In the genomic region with DNA sequence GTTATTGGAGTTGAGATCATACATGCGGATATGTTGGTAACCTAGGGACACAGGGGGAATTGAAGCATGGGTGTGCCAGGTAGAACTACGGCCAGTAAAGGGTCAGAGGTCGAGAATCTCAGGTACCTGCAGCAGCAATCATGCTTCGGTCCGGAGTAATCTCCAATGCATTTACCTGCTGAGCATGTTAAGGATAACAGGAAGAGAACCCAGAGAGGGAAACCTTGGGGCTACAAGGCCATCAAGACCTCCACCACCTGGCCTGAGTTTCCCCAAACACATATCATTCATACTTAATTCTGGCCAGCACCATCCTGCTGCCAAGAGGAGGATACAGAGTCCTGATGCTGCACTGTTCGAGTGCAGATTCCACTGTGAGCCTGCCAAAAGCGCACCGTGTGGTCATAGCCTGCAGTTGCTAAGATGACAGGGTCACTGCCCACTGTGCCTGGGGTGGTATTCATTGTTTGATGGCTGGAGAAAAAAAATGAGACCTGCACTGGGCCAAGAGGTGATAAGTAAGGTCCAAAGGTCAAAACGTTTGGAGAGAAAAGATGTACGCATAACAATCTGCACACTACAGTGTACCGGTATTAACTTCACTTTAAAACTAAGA, we compare ENCODE assay signal across 8 mouse cellular contexts. TPM values are rescaled to one million over a fixed set of nuclear protein-coding genes. Genes with fewer than 3 reads are reported as not detected.
A peak's percentile ranks its signal among the peaks of the same experiment; 100 is the strongest.
DNase-seq lines count a peak whose midpoint lies in the region; ATAC-seq and TF ChIP-seq lines count a peak whose summit lies in the region.

No protein-coding gene starts in this region.

- H3K27ac ChIP-seq in spleen, adult 2 months (ENCODE audit: insufficient read depth, low read length), result no peak overlapping the region
- H3K27ac ChIP-seq in embryonic facial prominence, embryonic 11.5 days (replicated peaks; ENCODE audit: low read depth, low read length), result no peak overlapping the region
- peak overlapping the region; percentile 88; the same call in 1 of the 2 replicates for H3K27ac ChIP-seq in intestine, postnatal 0 days (ENCODE audit: low read depth, low read length)
- no peak overlapping the region for H3K27ac ChIP-seq in midbrain, embryonic 12.5 days (replicated peaks)

- H3K27me3 ChIP-seq in spleen, adult 2 months (ENCODE audit: control insufficient read depth, insufficient read depth, low read length), result no peaks in the 10 kb centered on the region
- H3K27me3 ChIP-seq in embryonic facial prominence, embryonic 11.5 days (ENCODE audit: control insufficient read depth, insufficient read depth, low read length), result no peaks in the 10 kb centered on the region
- H3K27me3 ChIP-seq in intestine, postnatal 0 days (replicated peaks; ENCODE audit: control insufficient read depth, insufficient read depth, low read length), result no peaks in the 10 kb centered on the region
- H3K27me3 ChIP-seq in midbrain, embryonic 12.5 days, result no peaks in the 10 kb centered on the region

- peaks cover 3% of the 10 kb centered on the region; the same call in 1 of the 2 replicates for H3K4me1 ChIP-seq in spleen, adult 2 months (ENCODE audit: control insufficient read depth, insufficient read depth, insufficient read length)
- H3K4me1 ChIP-seq in embryonic facial prominence, embryonic 11.5 days (ENCODE audit: control insufficient read depth, insufficient read depth, low read length), result peaks cover 3% of the 10 kb centered on the region
- H3K4me1 ChIP-seq in intestine, postnatal 0 days (replicated peaks; ENCODE audit: control insufficient read depth, insufficient read depth, low read length), result peaks cover 8% of the 10 kb centered on the region
- peaks cover 19% of the 10 kb centered on the region for H3K4me1 ChIP-seq in midbrain, embryonic 12.5 days

- peak; percentile 44 for ATAC-seq in embryonic facial prominence, embryonic 11.5 days (replicated peaks; ENCODE audit: insufficient number of reproducible peaks, low FRiP score, low TSS enrichment, low read depth)
- peak; percentile 24 for ATAC-seq in intestine, postnatal 0 days
- ATAC-seq in midbrain, embryonic 12.5 days (ENCODE audit: low FRiP score, low read depth), result peak; percentile 20; the same call in 1 of the 2 replicates
- no peak for ATAC-seq in granulocyte monocyte progenitor cell, adult 5-6 weeks (replicated peaks; ENCODE audit: poor library complexity, severe bottlenecking)

- TF ChIP-seq POLR2A in spleen, adult 2 months (IDR thresholded peaks at IDR 0.05; ENCODE audit: low read depth, low read length), result no peak

- no peak for DNase-seq in spleen, adult 2 months (ENCODE audit: low read depth in 1 of 2, low spot score in 2 of 2)
- DNase-seq in spleen, adult 18-20 months, result no peak
- no peak for DNase-seq in embryonic facial prominence, embryonic 11.5 days (ENCODE audit: low spot score)
- DNase-seq in B cell, adult 2 months, result no peak
- no peak for DNase-seq in frontal cortex, postnatal 10 days (ENCODE audit: low spot score in 2 of 2)

- 62% methylated on average over 11 of the region's 11 CpGs for WGBS in spleen, adult 2 months
- WGBS in embryonic facial prominence, embryonic 11.5 days, result 50% methylated on average over 11 of the region's 11 CpGs
- 25% methylated on average over 11 of the region's 11 CpGs for WGBS in intestine, postnatal 0 days
- WGBS in midbrain, embryonic 12.5 days, result 57% methylated on average over 11 of the region's 11 CpGs

- peaks cover 14% of the 10 kb centered on the region for H3K36me3 ChIP-seq in spleen, adult 2 months (ENCODE audit: control insufficient read depth, insufficient read depth, low read length)
- H3K36me3 ChIP-seq in embryonic facial prominence, embryonic 11.5 days (replicated peaks; ENCODE audit: control insufficient read depth, insufficient read depth, low read depth, low read length), result peaks cover 5% of the 10 kb centered on the region
- peaks cover 40% of the 10 kb centered on the region for H3K36me3 ChIP-seq in intestine, postnatal 0 days (ENCODE audit: control insufficient read depth, insufficient read depth)
- peaks cover 41% of the 10 kb centered on the region for H3K36me3 ChIP-seq in midbrain, embryonic 12.5 days

- H3K4me2 ChIP-seq in embryonic facial prominence, embryonic 11.5 days (ENCODE audit: low read depth, low read length), result peak overlapping the region; percentile 58
- H3K4me2 ChIP-seq in intestine, postnatal 0 days (replicated peaks; ENCODE audit: low read depth), result peak overlapping the region; percentile 65
- H3K4me2 ChIP-seq in midbrain, embryonic 12.5 days (replicated peaks), result peak overlapping the region; percentile 55

- no peaks in the 10 kb centered on the region for H3K9me3 ChIP-seq in embryonic facial prominence, embryonic 11.5 days (replicated peaks; ENCODE audit: control insufficient read depth, low read length)
- H3K9me3 ChIP-seq in intestine, postnatal 0 days (ENCODE audit: control insufficient read depth), result no peaks in the 10 kb centered on the region
- no peaks in the 10 kb centered on the region for H3K9me3 ChIP-seq in midbrain, embryonic 12.5 days

- TF ChIP-seq CTCF in spleen, adult 2 months (IDR thresholded peaks at IDR 0.05; ENCODE audit: extremely low read depth, insufficient read depth, insufficient read length, insufficient replicate concordance), result peak; percentile 10; the same call in 1 of the 2 replicates
- TF ChIP-seq CTCF in intestine, postnatal 0 days (IDR thresholded peaks at IDR 0.05; ENCODE audit: low read depth), result no peak

- peak overlapping the region; percentile 91 for H3K9ac ChIP-seq in embryonic facial prominence, embryonic 11.5 days (replicated peaks; ENCODE audit: low read length)
- peak overlapping the region; percentile 73 for H3K9ac ChIP-seq in intestine, postnatal 0 days (ENCODE audit: low read depth, low read length)
- peak overlapping the region; percentile 73 for H3K9ac ChIP-seq in midbrain, embryonic 12.5 days (replicated peaks)

- peak overlapping the region; percentile 98; the same call in 1 of the 2 replicates for H3K4me3 ChIP-seq in spleen, adult 2 months (ENCODE audit: extremely low read depth, insufficient read depth, insufficient read length)
- H3K4me3 ChIP-seq in embryonic facial prominence, embryonic 11.5 days (ENCODE audit: low read depth, low read length), result peak overlapping the region; percentile 71
- peak overlapping the region; percentile 87 for H3K4me3 ChIP-seq in intestine, postnatal 0 days (ENCODE audit: low read depth, low read length)
- H3K4me3 ChIP-seq in midbrain, embryonic 12.5 days, result peak overlapping the region; percentile 65

RNA-seq across cellular contexts. Expression of a gene that starts 0.8 kb away (rescaled TPM):
- polyA plus RNA-seq in spleen, adult 2 months (2012; rRNA removed), result 37.8 and 43.7 TPM in 2 replicates
- polyA plus RNA-seq in embryonic facial prominence, embryonic 11.5 days (2014; fragmentation: Nextera tagmentation; extraction: Ambion mirVana), result 30.3 and 32.0 TPM in 2 replicates
- 11.9 and 12.9 TPM in 2 replicates for polyA plus RNA-seq in intestine, postnatal 0 days (2015; fragmentation: Nextera tagmentation; extraction: Ambion mirVana)
- 37.0 TPM in 2 replicates for polyA plus RNA-seq in midbrain, embryonic 12.5 days (2016; fragmentation: Nextera tagmentation; extraction: Ambion mirVana)
- total RNA-seq in granulocyte monocyte progenitor cell, adult 5-6 weeks (2014; fragmentation: Nextera tagmentation), result 21.2 and 21.6 TPM in 2 replicates
- 21.8 and 27.8 TPM in 2 replicates for total RNA-seq in granulocyte monocyte progenitor cell, adult 5-6 weeks (2017)

RNA-seq across cellular contexts. Expression of a gene that starts 4.4 kb away (rescaled TPM):
- 1.5 and 1.9 TPM in 2 replicates for polyA plus RNA-seq in spleen, adult 2 months (2012; rRNA removed)
- 0.42 TPM in 1 of 2 replicates, not detected in the other for polyA plus RNA-seq in embryonic facial prominence, embryonic 11.5 days (2014; fragmentation: Nextera tagmentation; extraction: Ambion mirVana)
- polyA plus RNA-seq in intestine, postnatal 0 days (2015; fragmentation: Nextera tagmentation; extraction: Ambion mirVana), result not detected in 2 replicates
- 0.34 TPM in 1 of 2 replicates, not detected in the other for polyA plus RNA-seq in midbrain, embryonic 12.5 days (2016; fragmentation: Nextera tagmentation; extraction: Ambion mirVana)
- total RNA-seq in granulocyte monocyte progenitor cell, adult 5-6 weeks (2014; fragmentation: Nextera tagmentation), result 2.2 TPM in 1 of 2 replicates, not detected in the other
- total RNA-seq in granulocyte monocyte progenitor cell, adult 5-6 weeks (2017), result 0.22 TPM in 1 of 2 replicates, not detected in the other

RNA-seq across cellular contexts. Expression of a gene that starts 7.9 kb away (rescaled TPM):
- polyA plus RNA-seq in spleen, adult 2 months (2012; rRNA removed), result 31.6 and 51.3 TPM in 2 replicates
- 53.7 and 54.9 TPM in 2 replicates for polyA plus RNA-seq in embryonic facial prominence, embryonic 11.5 days (2014; fragmentation: Nextera tagmentation; extraction: Ambion mirVana)
- 64.5 and 69.4 TPM in 2 replicates for polyA plus RNA-seq in intestine, postnatal 0 days (2015; fragmentation: Nextera tagmentation; extraction: Ambion mirVana)
- 60.0 TPM in 2 replicates for polyA plus RNA-seq in midbrain, embryonic 12.5 days (2016; fragmentation: Nextera tagmentation; extraction: Ambion mirVana)
- total RNA-seq in granulocyte monocyte progenitor cell, adult 5-6 weeks (2014; fragmentation: Nextera tagmentation), result 22.9 and 25.4 TPM in 2 replicates
- total RNA-seq in granulocyte monocyte progenitor cell, adult 5-6 weeks (2017), result 11.6 and 15.2 TPM in 2 replicates

RNA-seq across cellular contexts. Expression of a gene that starts 8.0 kb away (rescaled TPM):
- polyA plus RNA-seq in spleen, adult 2 months (2012; rRNA removed), result 95.9 and 110 TPM in 2 replicates
- polyA plus RNA-seq in embryonic facial prominence, embryonic 11.5 days (2014; fragmentation: Nextera tagmentation; extraction: Ambion mirVana), result 10.3 and 11.1 TPM in 2 replicates
- polyA plus RNA-seq in intestine, postnatal 0 days (2015; fragmentation: Nextera tagmentation; extraction: Ambion mirVana), result 5.0 and 5.2 TPM in 2 replicates
- polyA plus RNA-seq in midbrain, embryonic 12.5 days (2016; fragmentation: Nextera tagmentation; extraction: Ambion mirVana), result 36.5 and 41.9 TPM in 2 replicates
- 20.6 and 45.1 TPM in 2 replicates for total RNA-seq in granulocyte monocyte progenitor cell, adult 5-6 weeks (2014; fragmentation: Nextera tagmentation)
- total RNA-seq in granulocyte monocyte progenitor cell, adult 5-6 weeks (2017), result 9.5 and 21.7 TPM in 2 replicates

RNA-seq across cellular contexts. Expression of a gene that starts 10.3 kb away (rescaled TPM):
- polyA plus RNA-seq in spleen, adult 2 months (2012; rRNA removed), result 0.40 and 0.47 TPM in 2 replicates
- polyA plus RNA-seq in embryonic facial prominence, embryonic 11.5 days (2014; fragmentation: Nextera tagmentation; extraction: Ambion mirVana), result 2.6 and 2.8 TPM in 2 replicates
- polyA plus RNA-seq in intestine, postnatal 0 days (2015; fragmentation: Nextera tagmentation; extraction: Ambion mirVana), result 0.69 and 0.78 TPM in 2 replicates
- 20.2 and 23.0 TPM in 2 replicates for polyA plus RNA-seq in midbrain, embryonic 12.5 days (2016; fragmentation: Nextera tagmentation; extraction: Ambion mirVana)
- not detected in 2 replicates for total RNA-seq in granulocyte monocyte progenitor cell, adult 5-6 weeks (2014; fragmentation: Nextera tagmentation)
- not detected in 2 replicates for total RNA-seq in granulocyte monocyte progenitor cell, adult 5-6 weeks (2017)
